Comparison of ENCODE assay signal across 16 mouse cellular contexts in genomic region chr2:181154831-181155415, GRCm38 (mm10). TPM values are rescaled to one million over a fixed set of nuclear protein-coding genes. Genes with fewer than 3 reads are reported as not detected.
DNase-seq lines count a peak whose midpoint lies in the region; ATAC-seq and TF ChIP-seq lines count a peak whose summit lies in the region.
"Had no signal": no experiment of that assay in that cellular context is flagged by ENCODE, and none has a peak within 500 bp of the region (broad histone marks: within the 10 kb centered on the region; RNA-seq: fewer than 3 reads in every experiment).

No protein-coding gene starts in this region.

- WGBS in hindbrain, embryonic 14.5 days = 80% methylated on average over 8 of the region's 8 CpGs
- WGBS in hindbrain, embryonic 11.5 days = 88% methylated on average over 8 of the region's 8 CpGs
- 84% methylated on average over 8 of the region's 8 CpGs for WGBS in forebrain, postnatal 0 days
- WGBS in midbrain, embryonic 16.5 days = 79% methylated on average over 8 of the region's 8 CpGs

- H3K9me3 ChIP-seq in hindbrain, embryonic 14.5 days (ENCODE audit: control insufficient read depth, low read length) = no peaks in the 10 kb centered on the region
- no peaks in the 10 kb centered on the region for H3K9me3 ChIP-seq in hindbrain, embryonic 11.5 days (ENCODE audit: control insufficient read depth, low read length)
- no peaks in the 10 kb centered on the region for H3K9me3 ChIP-seq in forebrain, postnatal 0 days (ENCODE audit: low read length)
- H3K9me3 ChIP-seq in midbrain, embryonic 16.5 days (replicated peaks; ENCODE audit: control insufficient read depth, low read length, poor library complexity, severe bottlenecking) = no peaks in the 10 kb centered on the region
- H3K9me3 ChIP-seq: G1E; liver, embryonic 15.5 days; neural tube, embryonic 12.5 days had no signal

- H3K27me3 ChIP-seq in hindbrain, embryonic 14.5 days (ENCODE audit: control insufficient read depth, insufficient read depth, low read length) = no peaks in the 10 kb centered on the region
- peaks cover 21% of the 10 kb centered on the region for H3K27me3 ChIP-seq in hindbrain, embryonic 11.5 days (ENCODE audit: control insufficient read depth, insufficient read depth, low read length)
- no peaks in the 10 kb centered on the region for H3K27me3 ChIP-seq in forebrain, postnatal 0 days (ENCODE audit: insufficient read depth, low read length)
- H3K27me3 ChIP-seq in midbrain, embryonic 16.5 days (ENCODE audit: control insufficient read depth, insufficient read depth, low read depth, low read length) = peaks cover 5% of the 10 kb centered on the region

- H3K36me3 ChIP-seq in hindbrain, embryonic 14.5 days (replicated peaks; ENCODE audit: control insufficient read depth, insufficient read depth) = peaks cover 18% of the 10 kb centered on the region
- H3K36me3 ChIP-seq in hindbrain, embryonic 11.5 days (ENCODE audit: control insufficient read depth, insufficient read depth, low read length) = no peaks in the 10 kb centered on the region
- H3K36me3 ChIP-seq in forebrain, postnatal 0 days (ENCODE audit: insufficient read depth) = peaks cover 15% of the 10 kb centered on the region
- H3K36me3 ChIP-seq in midbrain, embryonic 16.5 days (ENCODE audit: control insufficient read depth, insufficient read depth, low read length) = peaks cover 16% of the 10 kb centered on the region
- H3K36me3 ChIP-seq: G1E; liver, embryonic 15.5 days; neural tube, embryonic 12.5 days had no signal

- peak; percentile 73 for DNase-seq in cerebellum, adult 11-12 months
- no peak for DNase-seq in cerebellum, adult 18-20 months
- no peak for DNase-seq in hindbrain, embryonic 14.5 days (ENCODE audit: low spot score)
- no peak for DNase-seq in hindbrain, embryonic 11.5 days (ENCODE audit: low spot score)
- no peak for DNase-seq in forebrain, postnatal 0 days
- DNase-seq in thymus, postnatal 36 days = no peak
- no peak for DNase-seq in urinary bladder, adult 18-20 months (ENCODE audit: low spot score in 2 of 2)
- DNase-seq: kidney, postnatal 25 days had no signal

- H3K4me3 ChIP-seq in hindbrain, embryonic 14.5 days (replicated peaks; ENCODE audit: low read length) = 0 out of 2 replicates have a peak overlapping the region, but pooled peaks have one; percentile 43
- H3K4me3 ChIP-seq in hindbrain, embryonic 11.5 days (ENCODE audit: low read depth, low read length) = no peak overlapping the region
- no peak overlapping the region for H3K4me3 ChIP-seq in forebrain, postnatal 0 days (ENCODE audit: low read depth, low read length)
- peak overlapping the region; percentile 72 for H3K4me3 ChIP-seq in midbrain, embryonic 16.5 days (ENCODE audit: low read depth, low read length)
- H3K4me3 ChIP-seq: liver, embryonic 15.5 days had no signal

- TF ChIP-seq CTCF in forebrain, postnatal 0 days (IDR thresholded peaks at IDR 0.05; ENCODE audit: low read depth) = no peak

- peaks cover 39% of the 10 kb centered on the region for H3K4me1 ChIP-seq in hindbrain, embryonic 14.5 days (replicated peaks; ENCODE audit: control insufficient read depth, insufficient read depth, low read length)
- no peaks in the 10 kb centered on the region; the same call in none of the 2 replicates for H3K4me1 ChIP-seq in hindbrain, embryonic 11.5 days (replicated peaks; ENCODE audit: control insufficient read depth, insufficient read depth, low read length)
- H3K4me1 ChIP-seq in forebrain, postnatal 0 days (ENCODE audit: insufficient read depth) = peaks cover 43% of the 10 kb centered on the region
- H3K4me1 ChIP-seq in midbrain, embryonic 16.5 days (ENCODE audit: control insufficient read depth, insufficient read depth, low read length) = peaks cover 43% of the 10 kb centered on the region
- H3K4me1 ChIP-seq: liver, embryonic 15.5 days had no signal

- ATAC-seq in hindbrain, embryonic 14.5 days (ENCODE audit: low FRiP score) = no peak
- no peak for ATAC-seq in hindbrain, embryonic 11.5 days (ENCODE audit: low FRiP score)
- no peak for ATAC-seq in forebrain, postnatal 0 days
- ATAC-seq in midbrain, embryonic 16.5 days = no peak
- ATAC-seq: activated CD4-positive, CD25-positive, alpha-beta regulatory T cell, adult 4 months had no signal

- H3K27ac ChIP-seq in hindbrain, embryonic 14.5 days = no peak overlapping the region
- no peak overlapping the region for H3K27ac ChIP-seq in hindbrain, embryonic 11.5 days (ENCODE audit: low read depth, low read length)
- no peak overlapping the region for H3K27ac ChIP-seq in forebrain, postnatal 0 days (ENCODE audit: low read depth, low read length)
- H3K27ac ChIP-seq in midbrain, embryonic 16.5 days (ENCODE audit: low read length) = no peak overlapping the region
- H3K27ac ChIP-seq: liver, embryonic 15.5 days; neural tube, embryonic 12.5 days had no signal

- peak overlapping the region; percentile 21; the same call in 1 of the 2 replicates for H3K9ac ChIP-seq in hindbrain, embryonic 14.5 days
- no peak overlapping the region for H3K9ac ChIP-seq in hindbrain, embryonic 11.5 days (ENCODE audit: low read depth, low read length)
- 0 out of 2 replicates have a peak overlapping the region, but pooled peaks have one; percentile 22 for H3K9ac ChIP-seq in forebrain, postnatal 0 days
- peak overlapping the region; percentile 91 for H3K9ac ChIP-seq in midbrain, embryonic 16.5 days (ENCODE audit: low read depth, low read length)
- H3K9ac ChIP-seq: liver, embryonic 15.5 days had no signal

- peak overlapping the region; percentile 76 for H3K4me2 ChIP-seq in hindbrain, embryonic 14.5 days (replicated peaks)
- H3K4me2 ChIP-seq in hindbrain, embryonic 11.5 days (replicated peaks; ENCODE audit: low read depth, low read length) = no peak overlapping the region
- H3K4me2 ChIP-seq in forebrain, postnatal 0 days (ENCODE audit: low read depth) = peak overlapping the region; percentile 81
- H3K4me2 ChIP-seq in midbrain, embryonic 16.5 days (ENCODE audit: low read length) = peak overlapping the region; percentile 78
- H3K4me2 ChIP-seq: liver, embryonic 15.5 days had no signal

RNA-seq across cellular contexts. Expression of gene Eef1a2, which starts 1.9 kb away (rescaled TPM):
- 21.1 and 22.3 TPM in 2 replicates for polyA plus RNA-seq in hindbrain, embryonic 14.5 days (2014; fragmentation: Nextera tagmentation; extraction: Ambion mirVana)
- 1.3 and 1.5 TPM in 2 replicates for polyA plus RNA-seq in hindbrain, embryonic 11.5 days (2014; fragmentation: Nextera tagmentation; extraction: Ambion mirVana)
- total RNA-seq in forebrain, postnatal 0 days (2014; rRNA removed) = 215 and 218 TPM in 2 replicates
- 12.8 and 17.5 TPM in 2 replicates for polyA plus RNA-seq in forebrain, postnatal 0 days (2015; fragmentation: Nextera tagmentation; extraction: Ambion mirVana)
- 10.0 and 11.0 TPM in 2 replicates for polyA plus RNA-seq in midbrain, embryonic 16.5 days (2015; fragmentation: Nextera tagmentation; extraction: Ambion mirVana)
- total RNA-seq: granulocyte monocyte progenitor cell, adult 5-6 weeks; megakaryocyte progenitor cell, adult 5-6 weeks had no signal
- polyA plus RNA-seq: activated CD4-positive, CD25-positive, alpha-beta regulatory T cell, adult 4 months; G1E; liver, embryonic 15.5 days had no signal

RNA-seq across cellular contexts. Expression of gene Kcnq2, which starts 19.8 kb away (rescaled TPM):
- 54.2 and 55.9 TPM in 2 replicates for polyA plus RNA-seq in hindbrain, embryonic 14.5 days (2014; fragmentation: Nextera tagmentation; extraction: Ambion mirVana)
- polyA plus RNA-seq in hindbrain, embryonic 11.5 days (2014; fragmentation: Nextera tagmentation; extraction: Ambion mirVana) = 16.3 and 18.9 TPM in 2 replicates
- total RNA-seq in forebrain, postnatal 0 days (2014; rRNA removed) = 113 and 134 TPM in 2 replicates
- polyA plus RNA-seq in forebrain, postnatal 0 days (2015; fragmentation: Nextera tagmentation; extraction: Ambion mirVana) = 24.7 and 31.7 TPM in 2 replicates
- 50.2 and 50.8 TPM in 2 replicates for polyA plus RNA-seq in midbrain, embryonic 16.5 days (2015; fragmentation: Nextera tagmentation; extraction: Ambion mirVana)
- total RNA-seq: granulocyte monocyte progenitor cell, adult 5-6 weeks; megakaryocyte progenitor cell, adult 5-6 weeks had no signal
- polyA plus RNA-seq: activated CD4-positive, CD25-positive, alpha-beta regulatory T cell, adult 4 months; G1E had no signal

RNA-seq across cellular contexts. Expression of gene Ppdpf, which starts 32.1 kb away (rescaled TPM):
- polyA plus RNA-seq in hindbrain, embryonic 14.5 days (2014; fragmentation: Nextera tagmentation; extraction: Ambion mirVana) = 382 and 446 TPM in 2 replicates
- 393 and 410 TPM in 2 replicates for polyA plus RNA-seq in hindbrain, embryonic 11.5 days (2014; fragmentation: Nextera tagmentation; extraction: Ambion mirVana)
- total RNA-seq in forebrain, postnatal 0 days (2014; rRNA removed) = 239 and 264 TPM in 2 replicates
- polyA plus RNA-seq in forebrain, postnatal 0 days (2015; fragmentation: Nextera tagmentation; extraction: Ambion mirVana) = 402 and 447 TPM in 2 replicates
- 407 and 408 TPM in 2 replicates for polyA plus RNA-seq in midbrain, embryonic 16.5 days (2015; fragmentation: Nextera tagmentation; extraction: Ambion mirVana)

RNA-seq across cellular contexts. Expression of gene Ptk6, which starts 47.7 kb away (rescaled TPM):
- polyA plus RNA-seq in hindbrain, embryonic 14.5 days (2014; fragmentation: Nextera tagmentation; extraction: Ambion mirVana) = not detected in 2 replicates
- not detected in 2 replicates for polyA plus RNA-seq in hindbrain, embryonic 11.5 days (2014; fragmentation: Nextera tagmentation; extraction: Ambion mirVana)
- total RNA-seq in forebrain, postnatal 0 days (2014; rRNA removed) = not detected in 2 replicates
- polyA plus RNA-seq in forebrain, postnatal 0 days (2015; fragmentation: Nextera tagmentation; extraction: Ambion mirVana) = not detected in 2 replicates
- not detected in 2 replicates for polyA plus RNA-seq in midbrain, embryonic 16.5 days (2015; fragmentation: Nextera tagmentation; extraction: Ambion mirVana)
- total RNA-seq: granulocyte monocyte progenitor cell, adult 5-6 weeks; left cerebral cortex, postnatal 10 days; megakaryocyte progenitor cell, adult 5-6 weeks had no signal
- polyA plus RNA-seq: activated CD4-positive, CD25-positive, alpha-beta regulatory T cell, adult 4 months; G1E; neural tube, embryonic 12.5 days had no signal

RNA-seq across cellular contexts. Expression of gene Srms, which starts 58.1 kb away (rescaled TPM):
- 0.29 and 0.48 TPM in 2 replicates for polyA plus RNA-seq in hindbrain, embryonic 14.5 days (2014; fragmentation: Nextera tagmentation; extraction: Ambion mirVana)
- polyA plus RNA-seq in hindbrain, embryonic 11.5 days (2014; fragmentation: Nextera tagmentation; extraction: Ambion mirVana) = 0.15 and 0.22 TPM in 2 replicates
- total RNA-seq in forebrain, postnatal 0 days (2014; rRNA removed) = 0.15 and 0.43 TPM in 2 replicates
- 0.10 TPM in 1 of 2 replicates, not detected in the other for polyA plus RNA-seq in forebrain, postnatal 0 days (2015; fragmentation: Nextera tagmentation; extraction: Ambion mirVana)
- polyA plus RNA-seq in midbrain, embryonic 16.5 days (2015; fragmentation: Nextera tagmentation; extraction: Ambion mirVana) = 0.07 and 0.20 TPM in 2 replicates
- total RNA-seq: granulocyte monocyte progenitor cell, adult 5-6 weeks; megakaryocyte progenitor cell, adult 5-6 weeks had no signal
- polyA plus RNA-seq: G1E had no signal

Comparison
In these comparisons a context has a peak if more than half of its experiments do, and no peak if none do; other contexts are left out.
1. H3K4me3 ChIP-seq: peak in hindbrain, embryonic 14.5 days (single experiment) and midbrain, embryonic 16.5 days (single experiment); none in hindbrain, embryonic 11.5 days (single experiment) and forebrain, postnatal 0 days (single experiment).